Comparison of ENCODE assay signal across 8 mouse cellular contexts in genomic region chr7:13023928-13024731, GRCm38 (mm10). TPM values are rescaled to one million over a fixed set of nuclear protein-coding genes. Genes with fewer than 3 reads are reported as not detected.
DNase-seq lines count a peak whose midpoint lies in the region; ATAC-seq and TF ChIP-seq lines count a peak whose summit lies in the region.

No protein-coding gene starts in this region.

- intact Hi-C loops in heart, postnatal 14 days (cut with DNase I): no loop called here

- peaks cover 42% of the 10 kb centered on the region for H3K36me3 ChIP-seq in ES-E14 (ENCODE audit: control insufficient read depth, insufficient read depth, low read length, poor library complexity, severe bottlenecking)
- H3K36me3 ChIP-seq in forebrain, embryonic 14.5 days (ENCODE audit: control insufficient read depth, insufficient read depth, low read length): peaks cover 39% of the 10 kb centered on the region
- peaks cover 30% of the 10 kb centered on the region for H3K36me3 ChIP-seq in liver, postnatal 0 days (replicated peaks; ENCODE audit: insufficient read depth, low read length)
- H3K36me3 ChIP-seq in neural tube, embryonic 13.5 days: peaks cover 39% of the 10 kb centered on the region

- DNase-seq in ES-E14 (ENCODE audit: low read depth, low spot score): peak; percentile 93
- peak; percentile 96 for DNase-seq in cerebellum, adult 11 months
- DNase-seq in forebrain, embryonic 14.5 days (ENCODE audit: low spot score): peak; percentile 98
- DNase-seq in heart, postnatal 14 days: peak; percentile 95 to 97
- peak; percentile 94 for DNase-seq in layer of hippocampus, adult 11-12 months (ENCODE audit: low spot score)
- peak; percentile 95 for DNase-seq in liver, postnatal 0 days
- peak; percentile 90 for DNase-seq in telencephalon, adult 2 months (ENCODE audit: low read depth, low spot score)

- ATAC-seq in forebrain, embryonic 14.5 days: peak; percentile 88
- peak; percentile 86 for ATAC-seq in liver, postnatal 0 days
- peak; percentile 87 for ATAC-seq in neural tube, embryonic 13.5 days (ENCODE audit: low read depth)

- H3K27me3 ChIP-seq in forebrain, embryonic 14.5 days (replicated peaks; ENCODE audit: control insufficient read depth, insufficient read depth, low read length): no peaks in the 10 kb centered on the region
- no peaks in the 10 kb centered on the region for H3K27me3 ChIP-seq in liver, postnatal 0 days (ENCODE audit: insufficient read depth, low read length)
- H3K27me3 ChIP-seq in neural tube, embryonic 13.5 days: no peaks in the 10 kb centered on the region

- 0 out of 2 replicates have a peak, but pooled peaks have one; percentile 1 for TF ChIP-seq CTCF in liver, postnatal 0 days (IDR thresholded peaks at IDR 0.05; ENCODE audit: low read depth)

- in situ Hi-C loops in ES-E14 (cut with MboI; ENCODE audit: low sequenced_read_pairs in 2 of 2, unreplicated experiment in 2 of 2): no loop called here

- H3K9ac ChIP-seq in ES-E14 (ENCODE audit: insufficient read depth, low read depth, low read length, poor library complexity, severe bottlenecking): peak overlapping the region; percentile 97
- H3K9ac ChIP-seq in forebrain, embryonic 14.5 days (ENCODE audit: low read length): peak overlapping the region; percentile 96
- H3K9ac ChIP-seq in liver, postnatal 0 days (replicated peaks): peak overlapping the region; percentile 86
- H3K9ac ChIP-seq in neural tube, embryonic 13.5 days: peak overlapping the region; percentile 94

- under 1% methylated on average over 79 of the region's 95 CpGs for WGBS in forebrain, embryonic 14.5 days
- 2% methylated on average over 58 of the region's 95 CpGs for WGBS in liver, postnatal 0 days (ENCODE audit: insufficient replicate concordance)
- under 1% methylated on average over 87 of the region's 95 CpGs for WGBS in neural tube, embryonic 13.5 days

- peak overlapping the region; percentile 88 to 95 for H3K4me3 ChIP-seq in ES-E14 (ENCODE audit: insufficient read depth in 1 of 2, low read depth in 1 of 2, low read length in 2 of 2, poor library complexity in 1 of 2, severe bottlenecking in 1 of 2)
- H3K4me3 ChIP-seq in forebrain, embryonic 14.5 days (ENCODE audit: low read depth, low read length): peak overlapping the region; percentile 92
- H3K4me3 ChIP-seq in liver, postnatal 0 days (ENCODE audit: low read depth, low read length): peak overlapping the region; percentile 70
- peak overlapping the region; percentile 90 for H3K4me3 ChIP-seq in neural tube, embryonic 13.5 days

- peak overlapping the region; percentile 97 for H3K27ac ChIP-seq in ES-E14 (ENCODE audit: insufficient read depth, low read depth, low read length, poor library complexity, severe bottlenecking)
- peak overlapping the region; percentile 99 for H3K27ac ChIP-seq in forebrain, embryonic 14.5 days (ENCODE audit: low read depth, low read length)
- peak overlapping the region; percentile 99 for H3K27ac ChIP-seq in liver, postnatal 0 days (ENCODE audit: low read depth)
- peak overlapping the region; percentile 98 for H3K27ac ChIP-seq in neural tube, embryonic 13.5 days (replicated peaks)

- H3K9me3 ChIP-seq in ES-E14 (ENCODE audit: control insufficient read depth, insufficient read depth, low read depth, low read length): no peaks in the 10 kb centered on the region
- H3K9me3 ChIP-seq in forebrain, embryonic 14.5 days (replicated peaks; ENCODE audit: control insufficient read depth, low read length): no peaks in the 10 kb centered on the region
- no peaks in the 10 kb centered on the region for H3K9me3 ChIP-seq in liver, postnatal 0 days (ENCODE audit: low read length)
- H3K9me3 ChIP-seq in neural tube, embryonic 13.5 days: no peaks in the 10 kb centered on the region

- no peak for TF ChIP-seq EP300 in liver, postnatal 0 days (IDR thresholded peaks at IDR 0.05; ENCODE audit: low read depth)

- H3K4me2 ChIP-seq in forebrain, embryonic 14.5 days (ENCODE audit: low read length): peak overlapping the region; percentile 87
- peak overlapping the region; percentile 96 for H3K4me2 ChIP-seq in liver, postnatal 0 days (ENCODE audit: low read depth, low read length)
- peak overlapping the region; percentile 97 for H3K4me2 ChIP-seq in neural tube, embryonic 13.5 days

- H3K4me1 ChIP-seq in ES-E14 (ENCODE audit: control insufficient read depth in 2 of 2, insufficient read depth in 2 of 2, low read length in 2 of 2, poor library complexity in 1 of 2): peaks cover 4 to 8% of the 10 kb centered on the region in 2 experiments; a peak in 2 of 4 replicates
- peaks cover 11% of the 10 kb centered on the region for H3K4me1 ChIP-seq in forebrain, embryonic 14.5 days (ENCODE audit: control insufficient read depth, insufficient read depth, low read length)
- H3K4me1 ChIP-seq in liver, postnatal 0 days (ENCODE audit: insufficient read depth): peaks cover 27% of the 10 kb centered on the region
- H3K4me1 ChIP-seq in neural tube, embryonic 13.5 days (replicated peaks): peaks cover 42% of the 10 kb centered on the region

TF ChIP-seq in ES-E14, 5 proteins besides CTCF, POLR2A, EP300 and RAD21:
- TF ChIP-seq HCFC1 (IDR thresholded peaks at IDR 0.05; ENCODE audit: borderline replicate concordance, insufficient read depth, low read length) (no peak; the same call in none of the 2 replicates), ZNF384 (IDR thresholded peaks at IDR 0.05; ENCODE audit: low read depth, low read length) (no peak), MAFK (IDR thresholded peaks at IDR 0.05; ENCODE audit: insufficient read depth, low read depth, low read length) (no peak), ZC3H11A (IDR thresholded peaks at IDR 0.05; ENCODE audit: borderline replicate concordance, low read depth, low read length) (no peak), CHD2 (IDR thresholded peaks at IDR 0.05; ENCODE audit: low read depth, low read length) (no peak)

RNA-seq across cellular contexts. Expression of gene Chmp2a, which starts 10.5 kb away (rescaled TPM):
- 103 and 143 TPM in 2 replicates for total RNA-seq in ES-E14 (2012; rRNA removed)
- polyA plus RNA-seq in forebrain, embryonic 14.5 days (2014; fragmentation: Nextera tagmentation; extraction: Ambion mirVana): 189 and 215 TPM in 2 replicates
- 100 to 1,000 TPM; 129 to 130 TPM for total RNA-seq in heart, postnatal 14 days (2021)
- 132 TPM in 2 replicates for polyA plus RNA-seq in liver, postnatal 0 days (2015; fragmentation: Nextera tagmentation; extraction: Ambion mirVana)
- 170 and 189 TPM in 2 replicates for polyA plus RNA-seq in neural tube, embryonic 13.5 days (2015; fragmentation: Nextera tagmentation; extraction: Ambion mirVana)

RNA-seq across cellular contexts. Expression of gene Ube2m, which starts 13.9 kb away (rescaled TPM):
- 73.8 and 92.8 TPM in 2 replicates for total RNA-seq in ES-E14 (2012; rRNA removed)
- polyA plus RNA-seq in forebrain, embryonic 14.5 days (2014; fragmentation: Nextera tagmentation; extraction: Ambion mirVana): 73.4 and 77.9 TPM in 2 replicates
- total RNA-seq in heart, postnatal 14 days (2021): 100 to 1,000 TPM; 179 TPM
- 53.8 and 59.8 TPM in 2 replicates for polyA plus RNA-seq in liver, postnatal 0 days (2015; fragmentation: Nextera tagmentation; extraction: Ambion mirVana)
- 149 and 152 TPM in 2 replicates for polyA plus RNA-seq in neural tube, embryonic 13.5 days (2015; fragmentation: Nextera tagmentation; extraction: Ambion mirVana)

RNA-seq across cellular contexts. Expression of gene Zbtb45, which starts 14.3 kb away (rescaled TPM):
- 23.7 and 26.7 TPM in 2 replicates for total RNA-seq in ES-E14 (2012; rRNA removed)
- 34.7 and 41.1 TPM in 2 replicates for polyA plus RNA-seq in forebrain, embryonic 14.5 days (2014; fragmentation: Nextera tagmentation; extraction: Ambion mirVana)
- total RNA-seq in heart, postnatal 14 days (2021): 1 to 10 TPM; 8.4 to 9.2 TPM
- polyA plus RNA-seq in liver, postnatal 0 days (2015; fragmentation: Nextera tagmentation; extraction: Ambion mirVana): 5.6 and 7.2 TPM in 2 replicates
- 36.2 and 37.8 TPM in 2 replicates for polyA plus RNA-seq in neural tube, embryonic 13.5 days (2015; fragmentation: Nextera tagmentation; extraction: Ambion mirVana)

RNA-seq across cellular contexts. Expression of gene Trim28, which starts 25.2 kb away (rescaled TPM):
- total RNA-seq in ES-E14 (2012; rRNA removed): 2,698 and 2,854 TPM in 2 replicates
- polyA plus RNA-seq in forebrain, embryonic 14.5 days (2014; fragmentation: Nextera tagmentation; extraction: Ambion mirVana): 266 and 317 TPM in 2 replicates
- total RNA-seq in heart, postnatal 14 days (2021): 100 to 1,000 TPM; 115 TPM
- 56.0 and 59.1 TPM in 2 replicates for polyA plus RNA-seq in liver, postnatal 0 days (2015; fragmentation: Nextera tagmentation; extraction: Ambion mirVana)
- polyA plus RNA-seq in neural tube, embryonic 13.5 days (2015; fragmentation: Nextera tagmentation; extraction: Ambion mirVana): 223 and 229 TPM in 2 replicates

RNA-seq across cellular contexts. Expression of gene Slc27a5, which starts 26.1 kb away (rescaled TPM):
- 0.45 and 0.69 TPM in 2 replicates for total RNA-seq in ES-E14 (2012; rRNA removed)
- polyA plus RNA-seq in forebrain, embryonic 14.5 days (2014; fragmentation: Nextera tagmentation; extraction: Ambion mirVana): 0.10 TPM in 1 of 2 replicates, not detected in the other
- not detected for total RNA-seq in heart, postnatal 14 days (2021)
- polyA plus RNA-seq in liver, postnatal 0 days (2015; fragmentation: Nextera tagmentation; extraction: Ambion mirVana): 103 and 122 TPM in 2 replicates
- polyA plus RNA-seq in neural tube, embryonic 13.5 days (2015; fragmentation: Nextera tagmentation; extraction: Ambion mirVana): 0.21 and 0.32 TPM in 2 replicates

Comparison
In these comparisons a context has a peak if more than half of its experiments do, and no peak if none do; other contexts are left out.
1. Peak in every context shown above with its lines: DNase-seq, ATAC-seq, H3K4me3 ChIP-seq and H3K27ac ChIP-seq.